Mouse (Mus musculus): ENCODE results near the gene Wdr83os.

DNA sequence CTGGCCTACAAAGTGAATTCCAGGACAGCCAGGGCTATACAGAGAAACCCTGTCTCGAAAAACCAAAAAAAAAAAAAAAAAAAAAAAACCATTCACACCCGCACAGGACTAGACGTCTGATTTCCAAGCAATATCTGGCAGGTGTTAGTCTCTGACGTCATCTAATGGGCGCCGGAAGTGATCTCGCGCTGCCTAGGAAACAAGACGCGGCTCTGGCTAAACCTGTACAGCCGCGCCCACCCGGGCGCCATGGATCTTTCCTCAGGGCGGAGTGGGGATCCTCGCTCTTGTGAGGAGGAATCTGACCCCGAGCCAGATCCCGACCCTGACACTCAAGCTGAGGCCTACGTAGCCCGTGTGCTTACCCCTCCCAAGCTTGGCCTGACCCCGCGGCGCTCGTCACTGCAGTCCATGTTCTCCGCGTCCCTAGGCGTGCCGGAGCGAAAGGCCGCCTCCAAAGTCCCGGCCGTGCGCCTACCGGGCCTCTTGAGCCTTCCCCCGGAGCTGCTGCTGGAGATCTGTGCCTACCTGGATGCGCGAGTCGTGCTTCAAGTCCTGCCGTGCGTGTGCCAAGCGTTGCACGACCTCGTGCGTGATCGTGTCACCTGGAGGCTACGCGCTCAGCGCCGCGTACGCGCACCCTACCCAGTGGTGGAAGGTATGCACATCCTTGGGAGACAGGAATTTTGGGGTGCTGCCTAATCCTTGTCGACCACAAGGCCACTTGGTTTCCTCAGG lies 20.5 kb upstream of the Wdr83os start, which contains the start of gene Fbxw9:
- TF ChIP-seq NELFE (IDR thresholded peaks at IDR 0.05; ENCODE audit: low read depth, low read length), result no peak
- TF ChIP-seq CHD1 (IDR thresholded peaks at IDR 0.05; ENCODE audit: low read depth, low read length), result no peak
- no peak for TF ChIP-seq CTCF (conservative IDR thresholded peaks at IDR 0.05 in 1 of 2, IDR thresholded peaks at IDR 0.05 in 1 of 2; ENCODE audit: low read depth in 2 of 2, low read length in 2 of 2)
- TF ChIP-seq POLR2A (IDR thresholded peaks at IDR 0.05; ENCODE audit: low read depth, low read length), result peak; percentile 53; the same call in 1 of the 2 replicates
- peak; percentile 24; the same call in 1 of the 2 replicates for TF ChIP-seq BHLHE40 (IDR thresholded peaks at IDR 0.05; ENCODE audit: low read depth, low read length)
- TF ChIP-seq ETS1 (conservative IDR thresholded peaks at IDR 0.05; ENCODE audit: low read depth, low read length), result no peak
- TF ChIP-seq SIN3A (IDR thresholded peaks at IDR 0.05; ENCODE audit: low read length), result peak; percentile 100
- peak; percentile 78; the same call in 1 of the 2 replicates for TF ChIP-seq POLR2AphosphoS2 (IDR thresholded peaks at IDR 0.05; ENCODE audit: low read depth, low read length)
- TF ChIP-seq MAX (IDR thresholded peaks at IDR 0.05; ENCODE audit: low read length), result no peak
